Mouse (Mus musculus): ENCODE results near the gene Vmn1r201.

The Vmn1r201 gene

DNA sequence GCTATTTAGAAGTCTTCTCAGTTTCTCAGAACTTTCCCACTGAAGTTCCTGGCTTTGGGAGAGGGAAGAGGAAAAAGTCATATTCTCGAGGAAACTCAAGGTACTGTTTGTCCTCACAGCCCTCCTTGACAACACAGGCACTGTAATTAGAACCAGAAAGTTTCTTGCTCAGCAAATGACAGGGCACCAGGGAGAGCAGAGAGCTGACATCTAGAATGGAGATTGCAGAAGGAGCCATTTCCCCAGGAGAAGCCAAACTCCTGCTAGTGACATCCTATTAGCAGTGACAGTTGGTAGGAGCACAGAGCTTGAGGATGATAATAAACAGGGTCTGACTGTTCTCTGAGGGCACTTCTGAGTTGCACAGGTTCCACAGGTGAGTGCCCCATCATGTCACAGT, at the start of gene Vmn1r201:
Gene Vmn1r201 (plus strand): TSS at position 301 of the 400 bp plus-strand sequence.
- no peak for DNase-seq (ENCODE audit: low spot score)

DNA sequence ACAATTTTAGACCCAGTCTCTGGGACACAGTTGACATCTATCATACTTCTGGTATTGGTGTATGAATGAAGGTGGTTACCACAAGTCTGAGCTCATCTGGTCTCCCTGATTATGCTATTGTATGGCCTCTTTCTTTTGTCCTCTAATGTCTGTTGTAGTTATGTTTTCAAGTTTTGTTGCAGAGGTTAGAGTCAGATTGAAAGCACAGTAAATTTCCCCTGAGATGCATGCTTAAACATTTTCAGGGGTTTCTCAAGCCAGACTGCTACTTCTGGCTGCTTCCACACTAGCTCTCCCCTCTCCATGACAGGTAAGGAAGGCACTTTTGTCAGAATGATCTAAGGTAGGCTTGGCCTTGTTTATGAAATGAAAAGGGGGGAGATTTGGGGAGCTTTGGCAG, 16.6 kb upstream of the Vmn1r201 start:
- DNase-seq (ENCODE audit: low spot score) = no peak

DNA sequence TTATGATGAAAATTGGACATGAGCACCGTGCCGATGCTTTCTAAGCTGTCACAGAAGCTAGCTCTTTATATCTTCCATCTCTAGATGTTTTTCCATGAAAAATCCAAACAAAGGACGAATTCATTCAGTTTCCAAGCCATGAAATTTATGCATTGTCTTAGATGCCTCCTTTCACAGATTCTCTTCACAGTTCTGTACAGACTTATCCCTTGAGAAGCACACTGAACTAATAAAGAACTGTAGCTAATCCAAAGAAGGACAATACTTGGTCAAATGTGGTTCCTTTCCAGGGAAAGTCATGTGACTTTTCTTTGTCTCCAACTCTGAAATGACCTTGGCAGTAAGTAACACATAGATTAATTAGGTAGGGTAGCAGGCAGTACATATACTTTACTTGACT, 30.7 kb downstream of the Vmn1r201 start:
- no peak for DNase-seq (ENCODE audit: low spot score)

DNA sequence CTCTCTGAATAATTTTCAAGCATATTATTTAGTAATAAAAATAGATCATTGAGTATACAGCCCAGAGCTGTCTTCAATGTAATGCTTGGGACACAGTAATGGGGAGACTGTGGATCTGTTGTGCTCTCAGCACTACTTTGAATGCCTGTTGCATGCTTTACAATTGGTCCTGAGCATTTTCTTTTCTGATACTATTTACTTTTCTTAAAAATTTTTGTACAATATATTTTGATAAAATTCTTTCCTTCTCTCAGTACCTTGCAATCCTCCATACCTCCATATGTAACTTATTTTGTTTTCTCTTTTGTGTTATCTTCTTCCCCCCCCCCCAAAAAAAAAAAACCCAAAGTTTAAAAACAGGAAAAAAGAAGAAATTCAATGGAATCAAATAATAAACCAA, 33.6 kb downstream of the Vmn1r201 start, which contains the start of gene Vmn1r202:
Gene Vmn1r202 (minus strand): TSS at position 101 of the 400 bp plus-strand sequence.
- no peak for DNase-seq (ENCODE audit: low spot score)

DNA sequence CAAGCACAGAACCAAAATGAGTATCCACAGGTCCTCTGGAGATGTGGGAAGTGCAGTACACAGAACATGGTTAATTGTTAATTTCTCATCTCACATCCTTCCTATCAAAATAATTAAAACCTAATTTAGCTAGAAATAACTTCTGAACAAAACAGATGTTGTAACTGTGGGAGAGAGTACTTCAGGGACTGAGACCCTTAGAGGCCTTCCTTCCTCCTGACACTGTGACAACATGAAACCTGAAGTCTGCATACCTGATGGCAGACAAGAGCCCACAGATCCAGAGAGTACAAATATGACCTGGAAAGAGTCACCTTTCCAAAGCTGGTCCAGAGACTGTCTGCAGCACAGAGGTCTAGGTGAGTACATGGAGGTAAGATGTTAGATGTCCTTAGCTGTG, 46.1 kb downstream of the Vmn1r201 start, which contains the start of gene Vmn1r203:
Gene Vmn1r203 (plus strand): TSS at position 301 of the 400 bp plus-strand sequence.
- DNase-seq (ENCODE audit: low spot score) = no peak

Data from testis, postnatal 10 days (tissue).